Mouse (Mus musculus) liver, adult (tissue): ENCODE measurements around the gene Vmn1r176.
"Not testable (repeated sequence)": the region's sequence is repeated elsewhere in the genome, so short reads cannot be mapped to it uniquely, and the experiment has no call there.

ENCODE experiments used
- GATA4 ChIP-seq: IDR thresholded peaks from 2 replicates; pipeline ENCODE4 v1.6.1; 2014; ENCODE audit warnings: mild to moderate bottlenecking, low read length; ENCODE audit not compliant: insufficient replicate concordance

Vmn1r176 gene

DNA sequence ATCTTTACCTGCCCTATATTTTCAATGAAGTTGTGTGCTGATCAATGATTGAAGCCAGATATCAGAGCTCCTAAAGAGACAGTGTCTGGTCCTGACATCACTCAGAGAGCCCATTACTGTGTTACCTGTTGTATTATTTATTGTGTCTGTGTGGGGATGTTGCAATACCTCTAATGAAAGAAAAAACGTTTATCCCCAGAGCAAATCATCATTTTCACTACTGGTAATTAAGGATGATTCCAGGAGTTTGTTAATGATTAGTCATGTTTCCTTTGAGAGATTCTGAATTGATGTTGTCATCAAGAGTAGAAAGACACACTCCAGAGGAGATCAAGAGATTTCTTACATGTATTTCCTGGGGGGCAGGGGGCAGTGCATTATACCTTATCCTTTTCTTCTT, at the start of gene Vmn1r176:
Vmn1r176 (minus strand) TSS at position 101 of the 400 bp plus-strand sequence.
- TF ChIP-seq GATA4: not testable (repeated sequence)

DNA sequence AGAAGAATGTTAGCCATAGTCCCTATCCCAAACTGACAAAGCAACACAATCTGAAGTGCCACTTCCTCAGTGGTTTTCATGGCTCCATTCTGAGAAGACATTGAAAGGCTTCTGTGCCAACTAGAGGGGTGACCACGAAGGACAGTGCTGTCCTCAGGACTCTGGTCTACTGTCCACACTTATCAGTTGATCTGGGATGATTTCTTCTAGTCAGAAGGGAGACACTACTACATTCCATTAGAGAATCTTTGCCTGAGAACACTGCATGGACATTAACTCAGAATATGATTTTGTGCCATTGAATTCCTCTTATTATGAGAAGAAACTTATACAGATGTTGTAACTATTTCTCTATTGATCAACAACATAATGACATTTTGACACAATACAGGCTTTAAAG, 29.2 kb upstream of the Vmn1r176 start, which contains the start of gene Vmn1r177:
Vmn1r177 (minus strand) TSS at position 101 of the 400 bp plus-strand sequence.
- not testable (repeated sequence) for TF ChIP-seq GATA4

DNA sequence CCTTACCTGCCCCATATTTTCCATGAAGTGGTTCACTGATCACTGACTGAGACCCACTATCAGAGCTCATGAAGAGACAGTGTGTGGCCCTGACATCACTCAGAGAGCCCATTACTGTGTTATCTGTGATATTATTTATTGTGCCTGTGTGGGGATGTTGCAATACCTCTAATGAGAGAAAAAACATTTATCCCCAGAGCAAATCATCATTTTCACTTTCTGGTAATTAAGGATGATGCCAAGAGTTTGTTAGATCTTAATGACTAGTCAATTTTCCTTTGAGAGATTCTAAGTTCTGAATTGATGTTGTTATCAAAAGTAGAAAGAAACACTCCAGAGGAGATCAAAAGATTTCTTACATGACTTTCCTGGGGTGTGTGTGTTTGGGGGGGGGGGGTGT, 26.6 kb downstream of the Vmn1r176 start, which contains the start of gene Vmn1r175:
Vmn1r175 (minus strand) TSS at position 101 of the 400 bp plus-strand sequence.
- not testable (repeated sequence) for TF ChIP-seq GATA4

DNA sequence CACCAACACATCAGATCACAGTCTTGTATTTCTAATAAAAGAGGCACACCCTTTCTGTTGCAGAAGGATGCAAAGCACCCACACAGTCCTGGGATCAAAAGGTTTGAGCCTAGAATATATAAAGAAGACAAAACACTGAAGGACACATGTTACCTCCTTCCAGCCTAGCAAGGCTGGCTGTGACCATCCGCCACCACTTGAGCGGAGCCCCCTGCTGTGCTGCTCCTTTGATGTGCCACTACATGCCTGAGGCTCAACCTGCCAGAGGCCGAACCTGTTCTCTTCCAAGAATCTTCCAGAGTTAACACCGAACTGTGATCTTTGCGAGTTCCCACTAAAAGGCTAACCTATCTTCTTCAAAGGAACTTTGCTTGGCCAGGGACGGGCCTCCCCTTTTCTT, 52.6 kb downstream of the Vmn1r176 start:
- TF ChIP-seq GATA4: no peak
